Mouse (Mus musculus): Measurements from ENCODE around the gene Dach1.
A peak's percentile ranks its signal among the peaks of the same experiment; 100 is the strongest.

Dach1 gene

DNA sequence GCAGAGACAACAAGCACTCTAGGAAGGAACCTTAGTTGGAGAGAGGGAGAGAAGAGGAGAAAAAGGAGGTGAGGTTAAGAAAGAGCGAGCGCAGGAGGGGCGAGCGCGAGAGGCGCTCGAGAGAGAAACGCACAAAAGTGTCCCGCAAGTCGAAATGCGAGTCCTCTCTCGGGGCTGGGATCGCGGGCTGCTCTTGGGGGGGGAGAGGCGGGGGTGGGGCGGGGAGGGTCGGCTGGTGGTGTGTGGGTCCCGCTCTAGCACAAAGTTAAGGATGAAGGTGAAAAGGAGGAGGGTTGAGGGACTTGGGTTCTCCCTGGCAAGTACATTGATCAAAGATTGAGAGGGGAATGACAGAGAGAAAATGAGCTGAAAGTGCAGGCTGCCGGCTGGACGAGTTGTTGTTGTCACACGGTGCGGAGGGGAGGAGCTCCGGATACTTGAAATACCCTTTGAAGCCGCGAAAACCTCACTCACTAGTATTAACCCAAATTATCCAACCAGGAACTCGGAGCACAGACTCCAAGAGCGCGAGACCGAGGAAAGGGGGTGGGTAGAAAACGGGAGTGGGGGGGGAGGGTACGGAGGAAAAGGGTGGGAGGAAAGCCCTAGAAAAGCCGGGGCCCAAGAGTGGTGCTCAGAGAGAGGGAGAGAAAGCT is at the start of gene Dach1:
Dach1 (minus strand) TSS at position 345 of the 656 bp plus-strand sequence.
- peak; percentile 33 to 68 for DNase-seq (ENCODE audit: low spot score in 2 of 2)

DNA sequence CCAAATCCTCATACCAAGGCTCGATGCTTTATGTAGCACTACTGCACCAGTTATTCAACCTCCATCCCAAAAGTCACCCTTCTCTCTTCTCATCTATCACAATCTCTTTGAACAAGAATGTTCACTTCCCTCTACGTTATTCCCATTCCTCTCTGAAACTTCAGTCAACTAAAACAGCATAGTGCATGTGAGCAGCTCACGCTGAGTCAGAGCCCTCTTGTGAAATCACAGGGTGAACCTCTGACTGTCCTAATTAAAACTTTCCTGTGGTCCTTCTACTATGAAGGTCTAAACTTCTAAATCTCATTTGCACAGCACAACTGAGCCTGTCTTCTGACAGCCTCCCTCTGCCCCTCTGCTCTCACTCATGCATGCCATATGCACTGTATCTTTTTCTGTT is 30.5 kb upstream of the Dach1 start:
- no peak for DNase-seq (ENCODE audit: low spot score in 2 of 2)

DNA sequence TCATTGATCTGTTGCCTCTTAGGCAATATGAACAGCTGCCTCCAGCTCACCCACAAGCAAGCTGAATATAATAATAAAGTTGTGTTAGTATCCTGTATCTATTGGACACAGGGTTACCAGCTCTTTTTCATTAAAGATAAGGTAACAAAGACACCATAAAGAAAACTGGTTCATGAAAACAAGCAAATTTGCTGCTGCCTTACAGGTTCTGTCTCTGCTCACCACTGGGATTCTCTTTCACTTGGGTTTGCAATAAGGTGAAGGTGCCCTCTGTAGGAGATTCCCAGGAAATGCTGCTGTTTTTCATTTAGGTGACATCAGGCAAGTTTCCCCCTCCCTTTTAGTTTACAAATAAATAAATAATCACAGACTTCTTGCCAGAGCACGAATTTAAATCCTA is 12.0 kb upstream of the Dach1 start:
- DNase-seq (ENCODE audit: low spot score in 2 of 2): no peak

DNA sequence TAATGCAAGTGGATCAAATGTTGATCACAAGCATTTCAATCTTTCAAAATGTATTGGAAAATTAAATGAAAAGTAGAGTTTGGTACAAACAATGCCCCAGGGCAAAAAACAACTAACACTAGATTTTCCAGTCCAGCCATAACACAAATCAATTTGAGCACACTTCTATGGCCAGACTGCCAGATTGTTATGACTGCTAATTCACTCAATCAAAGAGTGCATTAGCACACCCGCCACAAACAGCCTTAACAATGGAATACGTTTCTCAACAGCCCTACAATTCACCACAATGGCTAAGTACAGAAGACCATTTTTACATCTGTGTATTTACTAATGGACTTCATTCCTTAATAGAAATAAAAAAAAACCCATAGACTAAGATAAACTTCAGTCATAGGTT is 4.3 kb upstream of the Dach1 start:
- no peak for DNase-seq (ENCODE audit: low spot score in 2 of 2)

DNA sequence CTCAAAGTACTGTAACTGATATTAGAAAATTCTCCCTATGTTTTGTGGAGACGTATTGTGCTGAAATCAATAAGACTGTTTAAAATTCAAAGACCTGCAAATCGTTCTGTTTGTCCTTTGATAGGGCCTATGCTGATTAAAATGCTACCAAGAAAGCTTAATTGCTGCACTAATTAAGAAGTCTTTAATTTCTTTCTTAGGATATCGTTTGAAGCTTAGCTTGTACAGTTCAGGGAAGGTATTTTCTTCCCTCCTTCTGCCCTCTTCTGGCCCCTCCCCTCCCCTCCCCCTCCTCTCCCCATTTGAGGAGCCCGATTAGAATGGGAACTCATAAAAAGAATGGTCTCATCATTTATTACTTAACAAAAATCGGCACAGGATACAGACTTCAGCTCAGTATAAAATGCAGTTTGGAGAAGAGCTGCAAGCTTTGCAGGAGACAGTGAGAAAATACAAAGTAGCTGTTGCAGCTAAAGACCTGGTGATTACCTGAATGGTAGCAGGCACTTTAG is 2.9 kb upstream of the Dach1 start:
- DNase-seq (ENCODE audit: low spot score in 2 of 2): no peak

DNA sequence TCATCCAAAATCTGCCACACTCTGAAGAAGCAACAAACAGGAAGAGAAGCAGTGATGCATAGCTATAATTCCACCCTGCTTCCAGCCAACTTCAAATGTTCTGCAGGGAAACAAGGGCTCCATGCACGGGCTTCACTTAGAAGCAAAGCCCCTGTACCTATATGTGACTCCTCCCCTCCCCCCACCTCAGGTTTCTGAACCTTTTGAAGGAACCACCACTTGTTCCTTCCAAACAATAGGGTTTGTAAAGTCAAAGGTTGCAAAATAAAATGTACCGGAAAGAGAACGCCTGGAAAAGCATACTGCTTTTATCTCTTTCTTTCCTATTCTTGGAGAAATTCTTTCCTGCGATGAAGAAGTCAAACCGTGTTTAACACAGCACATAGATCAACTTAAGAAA is 2.3 kb upstream of the Dach1 start:
- no peak for DNase-seq (ENCODE audit: low spot score in 2 of 2)

DNA sequence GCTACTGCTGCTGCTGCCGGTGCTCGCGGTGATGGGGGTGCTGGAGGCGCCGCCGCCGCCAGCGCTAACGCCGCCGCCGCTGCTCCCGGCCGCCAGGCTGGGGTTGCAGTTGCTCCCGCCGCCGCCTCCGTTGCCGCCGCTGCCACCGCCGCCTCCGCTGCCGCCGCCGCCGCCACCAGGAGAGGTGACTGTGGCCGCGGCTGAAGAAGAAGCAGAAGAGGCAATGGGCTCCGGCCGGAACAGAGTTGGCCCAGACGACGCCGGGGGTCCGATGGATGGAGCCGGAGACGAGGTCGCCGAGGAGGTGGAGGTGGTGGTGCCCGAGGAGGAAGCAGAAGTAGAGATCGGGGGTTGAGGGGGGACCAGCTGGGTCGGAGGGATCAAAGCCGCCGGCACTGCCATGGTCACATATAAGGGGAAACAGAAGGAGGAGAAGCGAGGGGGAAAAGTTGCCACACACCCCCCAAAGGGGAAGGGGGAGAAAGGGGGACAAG is 610 bp downstream of the Dach1 start:
- DNase-seq (ENCODE audit: low spot score in 2 of 2): peak; percentile 40 to 77

DNA sequence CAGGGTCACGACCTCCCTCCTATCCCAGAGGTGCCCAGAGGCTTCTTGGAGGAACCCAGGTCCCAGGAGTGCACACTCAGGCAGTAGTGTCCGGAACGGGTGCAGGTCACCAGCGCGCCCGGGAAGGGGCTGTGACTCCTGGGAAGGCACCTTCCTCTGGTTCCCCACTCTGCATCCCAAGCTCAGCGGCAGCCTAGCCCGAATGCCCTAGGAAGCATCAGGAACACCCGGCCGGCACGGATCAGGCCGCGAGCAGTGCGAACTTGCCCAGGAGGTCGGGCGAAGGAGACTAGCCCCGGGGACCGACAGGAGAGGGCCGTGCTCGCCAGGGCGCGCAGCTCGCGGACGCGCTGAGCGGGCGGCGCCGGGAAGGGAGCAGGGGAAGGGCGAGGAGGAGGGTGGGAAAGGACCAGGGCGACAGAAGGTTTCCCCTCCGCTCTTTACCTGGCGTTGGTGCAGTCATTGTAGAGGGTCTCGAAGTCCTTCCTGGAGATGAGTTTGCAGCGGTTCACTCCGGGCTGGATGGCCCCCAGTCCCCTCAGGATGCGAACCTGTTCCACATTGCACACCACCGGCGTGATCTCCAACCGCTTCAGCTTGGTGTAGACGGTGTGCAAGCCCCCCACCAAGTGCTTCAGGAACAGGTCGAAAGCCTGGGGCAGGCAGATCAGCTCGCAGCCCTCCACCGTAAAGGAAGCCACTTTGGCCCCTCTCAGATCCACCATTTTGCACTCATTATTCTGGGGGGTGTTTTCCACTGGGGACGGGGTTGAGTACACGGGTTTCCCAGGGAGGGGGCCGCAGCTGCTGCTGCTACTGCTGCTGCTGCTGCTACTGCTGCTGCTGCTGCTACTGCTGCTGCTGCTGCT is 1.3 kb downstream of the Dach1 start:
- peak; percentile 37 to 73 for DNase-seq (ENCODE audit: low spot score in 2 of 2)

DNA sequence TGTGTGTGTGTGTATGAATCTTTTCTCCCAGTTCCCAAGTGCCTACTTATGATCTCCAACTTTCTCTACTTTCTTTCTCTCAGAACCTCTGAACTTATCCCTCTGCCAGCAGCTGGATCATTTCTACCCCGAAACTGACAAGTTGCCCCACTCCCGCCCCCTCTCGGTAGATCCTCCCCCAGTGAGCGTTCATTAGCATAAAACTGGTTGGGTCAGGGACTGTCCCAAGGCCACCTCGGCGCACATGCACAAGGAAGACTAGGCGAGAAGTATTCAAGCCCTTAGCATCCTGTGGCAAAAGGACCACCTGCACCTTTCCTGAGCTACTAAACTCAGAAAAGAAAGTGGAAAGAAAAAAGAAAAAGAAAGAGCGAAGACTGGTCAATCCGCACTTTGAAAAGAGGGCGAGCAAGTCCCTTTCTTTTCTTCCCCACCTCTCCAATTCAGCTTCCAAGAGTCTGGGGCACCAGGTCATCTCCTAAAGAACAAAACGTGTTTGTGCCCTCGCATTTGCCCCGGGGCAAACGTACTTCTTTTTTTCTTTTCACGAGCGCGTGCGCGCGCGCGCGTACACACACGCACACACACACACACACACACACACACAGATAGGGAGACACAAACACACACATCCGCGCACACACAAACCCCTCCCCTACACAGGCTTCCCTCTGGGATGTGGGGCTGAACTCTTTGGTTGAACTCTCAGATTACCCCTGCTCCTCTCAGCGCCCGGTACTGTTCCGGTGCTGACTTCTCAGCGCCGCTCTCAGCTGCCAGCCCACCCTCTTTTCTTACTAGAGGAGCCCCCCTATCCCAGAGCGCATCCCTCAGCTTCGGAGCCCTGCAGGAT is 2.2 kb downstream of the Dach1 start:
- peak; percentile 50 to 71 for DNase-seq (ENCODE audit: low spot score in 2 of 2)

DNA sequence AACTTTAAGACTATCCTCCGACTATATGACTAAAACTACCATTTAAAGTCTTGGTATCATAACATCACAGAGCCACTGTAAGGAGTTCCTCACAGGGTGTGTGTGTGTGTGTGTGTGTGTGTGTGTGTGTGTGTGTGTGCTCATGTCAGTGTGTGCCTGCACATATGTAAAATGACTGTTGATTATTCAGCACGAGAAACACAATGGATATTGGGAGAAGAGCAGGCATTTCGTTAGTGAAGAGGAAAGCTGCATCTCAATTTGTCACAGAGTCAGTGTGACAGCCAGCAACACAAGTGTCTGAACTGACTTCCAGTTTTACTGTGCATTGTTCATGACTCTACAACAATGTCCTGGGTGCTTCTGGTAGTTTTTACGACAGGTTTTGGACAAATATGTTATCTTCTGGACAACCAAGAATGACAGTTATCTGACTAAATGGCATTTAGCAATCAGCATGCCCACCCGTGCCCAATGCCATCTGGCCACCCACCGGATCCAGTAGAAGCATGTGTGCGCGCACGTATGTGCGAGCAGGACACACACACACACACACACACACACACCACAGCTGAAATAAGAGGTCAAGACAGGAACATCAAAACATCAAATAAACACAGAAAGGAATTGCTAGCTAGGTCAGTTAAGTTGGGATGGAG is 3.1 kb downstream of the Dach1 start:
- no peak for DNase-seq (ENCODE audit: low spot score in 2 of 2)

DNA sequence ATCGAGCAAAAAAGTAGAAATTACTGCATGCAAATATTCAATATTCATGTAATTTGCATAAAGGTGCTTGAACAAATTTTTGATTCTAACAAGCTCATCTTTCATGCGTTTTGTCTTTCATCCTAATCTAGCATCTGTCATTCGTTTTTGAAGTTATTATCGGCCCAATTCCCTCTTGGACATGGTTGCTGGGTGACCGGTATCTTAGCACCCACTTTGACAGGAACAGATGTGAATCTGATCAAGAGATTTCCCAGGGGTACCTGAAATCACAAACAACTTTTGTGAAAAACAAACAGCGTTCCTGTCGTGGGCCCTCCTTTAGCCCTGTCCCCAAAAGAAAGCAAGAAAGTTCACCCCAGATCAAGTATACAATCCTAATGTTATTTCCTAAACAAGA is 12.8 kb downstream of the Dach1 start:
- no peak for DNase-seq (ENCODE audit: low spot score in 2 of 2)

DNA sequence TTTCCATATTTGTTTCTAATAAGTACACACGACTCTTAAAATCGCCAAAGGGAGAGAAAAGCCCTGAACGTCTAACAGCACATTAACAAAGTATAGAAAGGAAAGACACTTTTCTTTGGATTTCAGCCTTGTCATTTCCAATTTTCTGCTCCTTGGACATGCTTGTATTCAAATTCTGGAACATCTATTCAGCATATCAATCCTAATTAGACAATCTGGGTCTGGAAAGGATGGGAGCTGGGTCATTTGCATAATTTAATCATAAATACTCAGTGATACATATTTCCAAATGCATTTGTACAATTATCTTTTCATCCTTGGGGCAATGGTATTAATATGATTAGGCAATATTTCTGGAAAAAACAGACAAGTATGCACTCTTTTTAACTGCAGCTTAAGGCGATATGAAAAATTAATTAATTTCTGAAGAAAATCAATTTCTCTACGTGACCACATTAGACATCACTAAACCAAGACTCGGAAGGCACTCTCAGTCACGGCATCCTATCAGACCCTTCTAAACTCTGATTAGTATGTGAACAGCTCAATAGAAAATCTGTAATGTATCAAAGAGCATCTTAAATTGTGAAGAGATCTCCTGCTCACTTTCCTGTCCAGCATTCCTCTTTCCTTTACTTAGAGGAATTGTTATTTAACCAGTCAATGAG is 13.7 kb downstream of the Dach1 start:
- no peak for DNase-seq (ENCODE audit: low spot score in 2 of 2)

DNA sequence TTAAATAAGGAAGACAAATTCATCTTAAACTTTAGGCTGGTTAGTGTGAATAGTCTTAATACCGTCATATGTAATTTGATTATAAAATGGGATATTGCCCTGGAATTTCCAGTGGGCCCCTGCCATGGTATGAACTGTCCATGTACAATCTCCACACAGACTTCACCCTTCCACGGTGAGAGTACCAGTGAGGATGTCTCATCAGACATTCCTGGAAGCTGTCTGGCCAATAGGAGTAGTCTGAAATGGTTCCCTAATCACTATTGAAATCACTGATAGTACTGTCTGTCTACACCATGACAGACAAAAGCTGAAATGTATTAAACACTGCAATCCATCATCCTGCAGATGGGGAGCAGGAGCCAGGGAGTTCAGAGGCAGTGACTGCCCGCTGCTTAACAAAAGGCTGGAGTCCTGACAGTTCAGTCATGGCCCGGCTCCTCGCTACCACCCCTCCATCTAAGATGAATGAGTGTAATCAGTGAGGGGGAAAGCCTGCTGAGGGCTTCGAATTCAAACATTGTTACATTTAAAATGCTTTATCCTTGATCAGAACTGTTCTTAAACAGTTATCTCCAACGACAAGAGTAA is 14.6 kb downstream of the Dach1 start:
- DNase-seq (ENCODE audit: low spot score in 2 of 2): no peak

DNA sequence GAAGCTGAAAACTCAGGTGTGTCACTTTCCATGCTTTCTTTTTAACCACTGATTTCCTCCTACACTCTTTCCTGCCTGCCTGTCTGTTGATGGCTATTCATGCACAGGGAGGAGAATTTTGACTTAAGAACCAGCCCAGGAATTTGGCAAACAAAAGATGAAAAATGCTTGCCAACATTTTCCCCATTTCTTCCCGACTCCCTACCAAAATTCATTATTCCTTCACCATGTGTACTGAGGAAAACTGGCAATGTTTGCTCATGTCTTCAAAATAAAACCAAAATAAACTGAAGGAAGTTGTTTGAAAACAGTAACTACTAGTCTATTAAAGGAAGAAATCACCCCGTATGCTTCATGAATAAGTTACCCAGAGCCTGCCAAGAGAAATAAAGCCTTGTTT is 27.8 kb downstream of the Dach1 start:
- no peak for DNase-seq (ENCODE audit: low spot score in 2 of 2)

DNA sequence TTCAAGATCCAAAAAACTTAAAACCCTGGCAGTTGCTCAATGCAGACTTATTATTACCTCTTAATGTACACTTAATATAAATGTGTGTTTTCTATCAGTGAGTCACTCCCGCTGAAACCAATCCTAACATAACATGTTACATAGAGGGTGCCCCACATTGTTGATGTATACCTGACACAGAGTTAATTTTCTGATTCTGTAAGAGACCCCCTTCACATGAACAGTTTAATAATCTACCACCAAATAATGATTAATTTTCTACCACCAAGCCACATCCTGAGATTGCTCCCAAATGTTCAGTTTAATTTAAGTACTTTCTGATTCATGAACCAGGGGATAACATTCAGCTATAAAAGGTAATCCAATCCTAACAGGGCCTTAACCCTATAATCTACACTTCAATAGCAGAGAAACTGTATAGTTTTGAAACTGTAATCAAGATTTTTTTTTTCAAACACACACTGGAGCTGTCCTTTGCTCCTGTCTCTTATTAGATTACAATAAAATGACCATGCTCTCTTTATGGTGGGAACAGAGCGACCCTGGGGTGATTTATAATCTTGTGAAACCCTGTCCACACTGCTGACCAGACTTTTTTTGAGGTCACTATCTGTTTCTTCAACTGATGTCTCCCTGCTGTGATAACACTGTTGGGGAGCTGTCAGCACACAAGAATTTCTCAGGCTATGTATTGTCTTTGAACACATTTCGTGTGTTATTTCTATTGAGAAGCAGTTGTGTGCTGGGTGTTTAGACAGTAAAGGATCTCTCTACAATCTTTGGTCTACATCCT is 30.5 kb downstream of the Dach1 start:
- no peak for DNase-seq (ENCODE audit: low spot score in 2 of 2)

DNA sequence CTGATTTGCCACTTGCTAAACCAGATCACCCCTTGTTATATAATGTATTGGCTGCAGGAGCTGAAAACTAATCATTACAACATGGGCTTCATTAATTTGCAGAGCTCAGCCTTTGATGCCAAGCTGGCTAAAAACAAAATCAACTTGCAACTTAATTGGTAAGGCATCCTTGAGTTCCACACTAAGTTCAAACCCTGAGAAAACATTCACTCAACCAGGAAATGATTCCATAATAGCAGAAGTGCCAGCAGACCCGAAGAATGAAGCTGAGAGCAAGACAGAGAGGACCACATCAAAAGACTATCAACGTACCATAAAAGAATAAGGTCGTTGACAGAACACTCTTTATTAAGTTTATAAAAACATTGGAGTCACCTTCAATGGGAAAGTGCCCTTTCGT is 35.0 kb downstream of the Dach1 start:
- no peak for DNase-seq (ENCODE audit: low spot score in 2 of 2)

DNA sequence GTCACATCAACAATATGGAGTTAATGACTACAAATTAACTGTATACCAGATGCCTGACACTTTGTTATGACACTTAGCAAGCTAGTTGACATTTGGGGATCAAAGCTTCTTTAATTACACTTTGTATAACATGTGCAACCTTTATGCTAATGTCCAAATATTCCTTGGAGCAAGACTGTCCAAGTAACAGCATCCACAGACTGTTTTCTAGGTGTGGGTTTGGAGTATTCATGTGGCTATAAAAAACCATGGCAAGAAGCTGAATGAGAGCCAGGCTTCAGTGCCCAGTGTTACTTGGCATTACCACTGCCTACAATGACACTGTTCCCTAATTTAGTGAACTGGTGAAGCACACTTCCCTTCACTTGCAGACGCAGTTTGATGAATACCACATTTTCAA is 46.5 kb downstream of the Dach1 start:
- DNase-seq (ENCODE audit: low spot score in 2 of 2): no peak

DNA sequence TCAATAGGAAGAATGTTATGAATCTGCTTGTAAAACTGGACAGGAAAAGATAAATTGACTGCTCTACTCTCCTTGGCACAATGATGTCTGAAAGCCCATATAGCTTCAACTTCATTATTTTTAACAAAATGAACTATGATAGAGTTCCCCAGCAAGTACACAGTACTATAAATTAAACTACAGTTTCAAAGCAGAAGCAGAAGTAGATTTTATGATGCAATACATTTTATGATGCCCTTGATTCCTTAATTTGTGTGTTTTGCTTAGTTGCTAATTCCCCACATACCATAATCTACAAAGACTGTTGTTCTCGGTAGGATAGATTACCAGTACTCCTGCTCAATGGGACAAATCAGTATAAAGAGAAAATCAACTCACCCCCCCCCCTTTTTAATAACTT is 52.9 kb downstream of the Dach1 start:
- no peak for DNase-seq (ENCODE audit: low spot score in 2 of 2)

DNA sequence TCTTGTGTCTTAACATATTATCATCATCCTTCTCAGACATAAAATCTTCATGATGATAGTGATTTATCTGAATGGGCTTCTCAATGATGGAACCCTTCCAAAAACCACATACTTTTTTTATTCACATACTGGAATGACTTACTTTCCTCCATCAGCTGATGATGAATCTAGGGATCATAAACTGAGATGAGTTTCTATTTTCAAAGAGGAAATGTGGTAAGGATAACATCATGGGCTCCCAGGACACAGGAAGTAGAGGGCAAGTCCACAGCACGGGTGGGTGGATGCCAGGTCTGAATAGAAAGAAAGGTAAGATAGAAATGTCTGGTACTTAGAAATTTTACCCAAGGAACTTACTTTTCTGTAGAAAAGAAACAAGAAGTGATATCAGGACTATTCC is 56.5 kb downstream of the Dach1 start:
- no peak for DNase-seq (ENCODE audit: low spot score in 2 of 2)

DNA sequence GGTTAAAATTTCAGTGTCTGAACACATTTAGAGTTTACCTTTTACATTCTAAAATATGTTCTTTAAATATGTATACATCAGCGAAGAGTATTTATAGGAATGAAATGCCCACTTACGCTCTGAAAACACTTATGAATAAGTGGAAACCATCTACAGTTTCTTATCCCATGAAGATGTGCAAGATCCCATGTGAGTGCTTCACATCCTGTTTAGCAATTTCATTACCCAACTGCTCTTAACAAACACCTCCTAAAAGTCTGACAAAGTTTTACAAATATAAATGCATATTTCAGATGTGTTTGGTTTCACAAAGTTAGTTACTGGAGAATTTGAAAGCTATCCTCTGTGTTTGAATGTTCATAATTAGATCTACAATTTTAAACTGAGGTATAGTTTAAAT is 59.6 kb downstream of the Dach1 start:
- no peak for DNase-seq (ENCODE audit: low spot score in 2 of 2)
